Mouse (Mus musculus) limb, embryonic 11.5 days (tissue): ENCODE results near the gene Gtf2ird1. TPM values are rescaled to one million over a fixed set of nuclear protein-coding genes. Genes with fewer than 3 reads are reported as not detected.
"Not testable (repeated sequence)": the region's sequence is repeated elsewhere in the genome, so short reads cannot be mapped to it uniquely, and the experiment has no call there.

Source experiments
- ATAC-seq: fragments of 200-750 bp; cut with Nextera tagmentation; 2 replicates; pipeline ENCODE4 v1.8.0; 2017; ENCODE audit warnings: low read depth; ENCODE audit not compliant: insufficient number of reproducible peaks, low FRiP score, low TSS enrichment
- DNase-seq: peaks from one replicate; pipeline ENCODE4 v3.0.0-alpha.2; 2015; ENCODE audit warnings: low spot score
- H3K27ac ChIP-seq: fragments of 300-500 bp; sonication (generic); replicated peaks from 2 replicates; pipeline ENCODE4 v1.5.1; 2014; ENCODE audit warnings: low read depth, mild to moderate bottlenecking, low read length
- H3K27me3 ChIP-seq: fragments of 300-500 bp; sonication (generic); 2 replicates; pipeline ENCODE4 v1.6.1; 2014; ENCODE audit warnings: mild to moderate bottlenecking, low read length, mixed read lengths; ENCODE audit not compliant: control insufficient read depth, insufficient read depth
- H3K36me3 ChIP-seq: fragments of 300-500 bp; sonication (generic); 2 replicates; pipeline ENCODE4 v1.6.1; 2014; ENCODE audit warnings: mild to moderate bottlenecking, low read length, moderate library complexity, mixed read lengths; ENCODE audit not compliant: control insufficient read depth, insufficient read depth
- H3K4me1 ChIP-seq: fragments of 300-500 bp; sonication (generic); 2 replicates; pipeline ENCODE4 v1.6.1; 2014; ENCODE audit warnings: low read length, mixed read lengths; ENCODE audit not compliant: control insufficient read depth, insufficient read depth
- H3K4me2 ChIP-seq: fragments of 300-500 bp; sonication (generic); 2 replicates; pipeline ENCODE4 v1.6.1; 2014; ENCODE audit warnings: low read depth, mild to moderate bottlenecking, moderate library complexity; ENCODE audit not compliant: severe bottlenecking
- H3K4me3 ChIP-seq: fragments of 300-500 bp; sonication (generic); 2 replicates; pipeline ENCODE4 v1.5.1; 2014; ENCODE audit warnings: low read depth, low read length
- H3K9ac ChIP-seq: fragments of 300-500 bp; sonication (generic); 2 replicates; pipeline ENCODE4 v1.6.1; 2014; ENCODE audit warnings: mild to moderate bottlenecking, low read length
- H3K9me3 ChIP-seq: fragments of 300-500 bp; sonication (generic); 2 replicates; pipeline ENCODE4 v1.6.1; 2016; ENCODE audit warnings: low read length; ENCODE audit not compliant: control insufficient read depth
- WGBS: fragments of 180-500 bp; shearing (Covaris S2); extraction: QIAGEN DNeasy Blood & Tissue Kit; methylation state at CpG from one replicate; pipeline ENCODE4 v1.1.7; 2014; 5-methylcytosine and 5-hydroxymethylcytosine counted together
- polyA plus RNA-seq: library from polyadenylated mRNA; unstranded; fragments of >200 nt; fragmentation: Nextera tagmentation; extraction: Ambion mirVana; gene quantifications from 2 replicates; pipeline ENCODE4 v1.2.1, GENCODE M21; 2014

The Gtf2ird1 gene
- polyA plus RNA-seq, 1 experiment from 2014 or later: 126 TPM

- ATAC-seq (no peak), DNase-seq (no peak)
- WGBS: 74% methylated on average over 10 of the region's 10 CpGs
- no peak overlapping the region for H3K4me3 ChIP-seq
- no peaks in the 10 kb centered on the region for H3K27me3 ChIP-seq
- no peaks in the 10 kb centered on the region for H3K36me3 ChIP-seq
- H3K4me2 ChIP-seq: no peak overlapping the region
- H3K9ac ChIP-seq: no peak overlapping the region
- no peaks in the 10 kb centered on the region for H3K9me3 ChIP-seq
- H3K27ac ChIP-seq: no peak overlapping the region
- no peaks in the 10 kb centered on the region for H3K4me1 ChIP-seq
Observed at GRCm38 (mm10) chr5:134341321-134341720, 115.2 kb downstream of the Gtf2ird1 start.

- H3K27ac ChIP-seq: no peak overlapping the region
- H3K9ac ChIP-seq: no peak overlapping the region
- no peaks in the 10 kb centered on the region for H3K4me1 ChIP-seq
- no peak overlapping the region for H3K4me2 ChIP-seq
- no peaks in the 10 kb centered on the region for H3K36me3 ChIP-seq
- 42% methylated on average over 6 of the region's 6 CpGs for WGBS
- ATAC-seq: no peak
- no peak overlapping the region for H3K4me3 ChIP-seq
- DNase-seq: no peak
- no peaks in the 10 kb centered on the region for H3K27me3 ChIP-seq
- H3K9me3 ChIP-seq: no peaks in the 10 kb centered on the region
Observed at GRCm38 (mm10) chr5:134340101-134340522, 116.4 kb downstream of the Gtf2ird1 start.

- H3K4me3 ChIP-seq, H3K9ac ChIP-seq, H3K36me3 ChIP-seq, H3K27ac ChIP-seq, H3K4me2 ChIP-seq, H3K27me3 ChIP-seq, H3K9me3 ChIP-seq, DNase-seq, ATAC-seq, H3K4me1 ChIP-seq: not testable (repeated sequence)
- 51% methylated on average over 2 of the region's 2 CpGs for WGBS
Observed at GRCm38 (mm10) chr5:134337012-134337411, 119.5 kb downstream of the Gtf2ird1 start.

GRCm38 (mm10) chr5:134332743-134333142 is 123.8 kb downstream of the Gtf2ird1 start:
- 50% methylated on average over 8 of the region's 8 CpGs for WGBS
- Histone ChIP-seq H3K4me1 (no peaks in the 10 kb centered on the region), H3K36me3 (no peaks in the 10 kb centered on the region), H3K4me2 (no peak overlapping the region), H3K27ac (no peak overlapping the region), H3K9ac (no peak overlapping the region), H3K9me3 (no peaks in the 10 kb centered on the region), H3K4me3 (no peak overlapping the region), H3K27me3 (no peaks in the 10 kb centered on the region)
- DNase-seq (no peak), ATAC-seq (no peak)

GRCm38 (mm10) chr5:134330082-134330481 is 126.4 kb downstream of the Gtf2ird1 start:
- no peak for ATAC-seq
- no peak overlapping the region for H3K4me3 ChIP-seq
- no peaks in the 10 kb centered on the region for H3K4me1 ChIP-seq
- H3K27me3 ChIP-seq: no peaks in the 10 kb centered on the region
- H3K9ac ChIP-seq: no peak overlapping the region
- no peak overlapping the region for H3K4me2 ChIP-seq
- no peak for DNase-seq
- H3K36me3 ChIP-seq: no peaks in the 10 kb centered on the region
- no peak overlapping the region for H3K27ac ChIP-seq
- H3K9me3 ChIP-seq: no peaks in the 10 kb centered on the region
- WGBS: 88% methylated on average over 2 of the region's 2 CpGs

- ATAC-seq (no peak), DNase-seq (no peak)
- Histone ChIP-seq H3K27ac (no peak overlapping the region), H3K4me3 (no peak overlapping the region), H3K4me2 (no peak overlapping the region), H3K9me3 (no peaks in the 10 kb centered on the region), H3K27me3 (no peaks in the 10 kb centered on the region), H3K36me3 (no peaks in the 10 kb centered on the region), H3K4me1 (no peaks in the 10 kb centered on the region; the same call in 1 of the 2 replicates), H3K9ac (no peak overlapping the region)
- 82% methylated on average over 4 of the region's 4 CpGs for WGBS
Observed at GRCm38 (mm10) chr5:134329311-134329710, 127.2 kb downstream of the Gtf2ird1 start.

- H3K4me2 ChIP-seq: no peak overlapping the region
- no peak overlapping the region for H3K4me3 ChIP-seq
- no peaks in the 10 kb centered on the region for H3K27me3 ChIP-seq
- no peak overlapping the region for H3K9ac ChIP-seq
- no peaks in the 10 kb centered on the region for H3K9me3 ChIP-seq
- H3K36me3 ChIP-seq: no peaks in the 10 kb centered on the region
- H3K27ac ChIP-seq: no peak overlapping the region
- no peaks in the 10 kb centered on the region; the same call in 1 of the 2 replicates for H3K4me1 ChIP-seq
- WGBS: 86% methylated on average over 6 of the region's 6 CpGs
- DNase-seq: no peak
- ATAC-seq: no peak
Observed at GRCm38 (mm10) chr5:134328482-134329001, 128.0 kb downstream of the Gtf2ird1 start.

GRCm38 (mm10) chr5:134325856-134326566 is 130.5 kb downstream of the Gtf2ird1 start:
- no peak overlapping the region for H3K9ac ChIP-seq
- peaks cover 2% of the 10 kb centered on the region; the same call in 1 of the 2 replicates for H3K4me1 ChIP-seq
- WGBS: 84% methylated on average over 13 of the region's 13 CpGs
- no peak for ATAC-seq
- DNase-seq: no peak
- H3K4me2 ChIP-seq: no peak overlapping the region
- no peaks in the 10 kb centered on the region for H3K9me3 ChIP-seq
- H3K36me3 ChIP-seq: no peaks in the 10 kb centered on the region
- H3K27me3 ChIP-seq: no peaks in the 10 kb centered on the region
- no peak overlapping the region for H3K27ac ChIP-seq
- H3K4me3 ChIP-seq: no peak overlapping the region
